Mouse (Mus musculus): ENCODE measurements at regions not wholly inside any gene's neighbourhood (a gene's known extent, or its start where the extent isn't known, plus 50 kb on each side); places are given as distances from the start of the nearest gene placed in this dataset.
A peak's percentile ranks its signal among the peaks of the same experiment; 100 is the strongest.

GRCm38 (mm10) chr7:34558615-34559343, 97.8 kb downstream of the Kctd15 start:
- 86% methylated on average over 8 of the region's 8 CpGs for WGBS
- Histone ChIP-seq H3K9me3 (replicated peaks; ENCODE audit: control insufficient read depth, low read length, poor library complexity, severe bottlenecking) (no peaks in the 10 kb centered on the region), H3K27ac (ENCODE audit: low read length) (no peak overlapping the region), H3K4me2 (ENCODE audit: low read length) (no peak overlapping the region), H3K27me3 (ENCODE audit: control insufficient read depth, insufficient read depth, low read depth, low read length) (no peaks in the 10 kb centered on the region), H3K4me3 (ENCODE audit: low read depth, low read length) (no peak overlapping the region), H3K4me1 (ENCODE audit: control insufficient read depth, insufficient read depth, low read length) (no peaks in the 10 kb centered on the region), H3K9ac (ENCODE audit: low read depth, low read length) (no peak overlapping the region), H3K36me3 (ENCODE audit: control insufficient read depth, insufficient read depth, low read length) (no peaks in the 10 kb centered on the region)
- no peak for ATAC-seq

- no peaks in the 10 kb centered on the region for H3K9me3 ChIP-seq (replicated peaks; ENCODE audit: control insufficient read depth, low read length, poor library complexity, severe bottlenecking)
- 74% methylated on average over 6 of the region's 6 CpGs for whole genome bisulfite sequencing
- H3K9ac ChIP-seq (ENCODE audit: low read depth, low read length) = no peak overlapping the region
- H3K36me3 ChIP-seq (ENCODE audit: control insufficient read depth, insufficient read depth, low read length) = no peaks in the 10 kb centered on the region
- no peak overlapping the region for H3K4me2 ChIP-seq (ENCODE audit: low read length)
- no peaks in the 10 kb centered on the region for H3K4me1 ChIP-seq (ENCODE audit: control insufficient read depth, insufficient read depth, low read length)
- no peak overlapping the region for H3K27ac ChIP-seq (ENCODE audit: low read length)
- ATAC-seq = no peak
- H3K27me3 ChIP-seq (ENCODE audit: control insufficient read depth, insufficient read depth, low read depth, low read length) = no peaks in the 10 kb centered on the region
- no peak overlapping the region for H3K4me3 ChIP-seq (ENCODE audit: low read depth, low read length)
Observed at GRCm38 (mm10) chr7:34555196-34555595, 101.3 kb downstream of the Kctd15 start.

- Histone ChIP-seq H3K27ac (ENCODE audit: low read length) (no peak overlapping the region), H3K4me1 (ENCODE audit: control insufficient read depth, insufficient read depth, low read length) (no peaks in the 10 kb centered on the region), H3K27me3 (ENCODE audit: control insufficient read depth, insufficient read depth, low read depth, low read length) (no peaks in the 10 kb centered on the region), H3K4me2 (ENCODE audit: low read length) (no peak overlapping the region), H3K9me3 (replicated peaks; ENCODE audit: control insufficient read depth, low read length, poor library complexity, severe bottlenecking) (no peaks in the 10 kb centered on the region), H3K9ac (ENCODE audit: low read depth, low read length) (no peak overlapping the region), H3K36me3 (ENCODE audit: control insufficient read depth, insufficient read depth, low read length) (no peaks in the 10 kb centered on the region), H3K4me3 (ENCODE audit: low read depth, low read length) (no peak overlapping the region)
- no peak for ATAC-seq
- 89% methylated on average over 19 of the region's 19 CpGs for WGBS
Observed at GRCm38 (mm10) chr7:34546609-34547316, 109.8 kb downstream of the Kctd15 start.

GRCm38 (mm10) chr7:34545906-34546305, 110.6 kb downstream of the Kctd15 start:
- no peaks in the 10 kb centered on the region for H3K27me3 ChIP-seq (ENCODE audit: control insufficient read depth, insufficient read depth, low read depth, low read length)
- no peaks in the 10 kb centered on the region for H3K36me3 ChIP-seq (ENCODE audit: control insufficient read depth, insufficient read depth, low read length)
- H3K4me2 ChIP-seq (ENCODE audit: low read length) = no peak overlapping the region
- no peak for ATAC-seq
- WGBS = 85% methylated on average over 11 of the region's 11 CpGs
- no peak overlapping the region for H3K4me3 ChIP-seq (ENCODE audit: low read depth, low read length)
- no peak overlapping the region for H3K27ac ChIP-seq (ENCODE audit: low read length)
- H3K4me1 ChIP-seq (ENCODE audit: control insufficient read depth, insufficient read depth, low read length) = no peaks in the 10 kb centered on the region
- H3K9ac ChIP-seq (ENCODE audit: low read depth, low read length) = no peak overlapping the region
- no peaks in the 10 kb centered on the region for H3K9me3 ChIP-seq (replicated peaks; ENCODE audit: control insufficient read depth, low read length, poor library complexity, severe bottlenecking)

- no peak overlapping the region for H3K9ac ChIP-seq (ENCODE audit: low read depth, low read length)
- H3K36me3 ChIP-seq (ENCODE audit: control insufficient read depth, insufficient read depth, low read length) = no peaks in the 10 kb centered on the region
- H3K4me1 ChIP-seq (ENCODE audit: control insufficient read depth, insufficient read depth, low read length) = no peaks in the 10 kb centered on the region
- no peaks in the 10 kb centered on the region for H3K27me3 ChIP-seq (ENCODE audit: control insufficient read depth, insufficient read depth, low read depth, low read length)
- H3K9me3 ChIP-seq (replicated peaks; ENCODE audit: control insufficient read depth, low read length, poor library complexity, severe bottlenecking) = no peaks in the 10 kb centered on the region
- 81% methylated on average over 4 of the region's 4 CpGs for WGBS
- H3K4me3 ChIP-seq (ENCODE audit: low read depth, low read length) = no peak overlapping the region
- ATAC-seq = no peak
- H3K27ac ChIP-seq (ENCODE audit: low read length) = no peak overlapping the region
- no peak overlapping the region for H3K4me2 ChIP-seq (ENCODE audit: low read length)
Observed at GRCm38 (mm10) chr7:34541906-34542305, 114.6 kb downstream of the Kctd15 start.

GRCm38 (mm10) chr7:34541000-34541399, 115.5 kb downstream of the Kctd15 start:
- WGBS = 82% methylated on average over 4 of the region's 4 CpGs
- no peaks in the 10 kb centered on the region for H3K9me3 ChIP-seq (replicated peaks; ENCODE audit: control insufficient read depth, low read length, poor library complexity, severe bottlenecking)
- no peak overlapping the region for H3K27ac ChIP-seq (ENCODE audit: low read length)
- H3K27me3 ChIP-seq (ENCODE audit: control insufficient read depth, insufficient read depth, low read depth, low read length) = no peaks in the 10 kb centered on the region
- no peak overlapping the region for H3K4me3 ChIP-seq (ENCODE audit: low read depth, low read length)
- no peak overlapping the region for H3K9ac ChIP-seq (ENCODE audit: low read depth, low read length)
- no peaks in the 10 kb centered on the region for H3K36me3 ChIP-seq (ENCODE audit: control insufficient read depth, insufficient read depth, low read length)
- no peak for ATAC-seq
- H3K4me2 ChIP-seq (ENCODE audit: low read length) = no peak overlapping the region
- no peaks in the 10 kb centered on the region for H3K4me1 ChIP-seq (ENCODE audit: control insufficient read depth, insufficient read depth, low read length)

- Histone ChIP-seq H3K9ac (ENCODE audit: low read depth, low read length) (no peak overlapping the region), H3K4me1 (ENCODE audit: control insufficient read depth, insufficient read depth, low read length) (no peaks in the 10 kb centered on the region; the same call in 1 of the 2 replicates), H3K27me3 (ENCODE audit: control insufficient read depth, insufficient read depth, low read depth, low read length) (no peaks in the 10 kb centered on the region), H3K36me3 (ENCODE audit: control insufficient read depth, insufficient read depth, low read length) (no peaks in the 10 kb centered on the region), H3K27ac (ENCODE audit: low read length) (no peak overlapping the region), H3K9me3 (replicated peaks; ENCODE audit: control insufficient read depth, low read length, poor library complexity, severe bottlenecking) (no peaks in the 10 kb centered on the region), H3K4me3 (ENCODE audit: low read depth, low read length) (no peak overlapping the region), H3K4me2 (ENCODE audit: low read length) (no peak overlapping the region)
- no peak for ATAC-seq
- 98% methylated on average over 2 of the region's 2 CpGs for WGBS
Observed at GRCm38 (mm10) chr7:34539856-34540255, 116.7 kb downstream of the Kctd15 start.

GRCm38 (mm10) chr7:34538310-34539055, 118.0 kb downstream of the Kctd15 start:
- H3K9me3 ChIP-seq (replicated peaks; ENCODE audit: control insufficient read depth, low read length, poor library complexity, severe bottlenecking) = no peaks in the 10 kb centered on the region
- no peak overlapping the region for H3K4me2 ChIP-seq (ENCODE audit: low read length)
- H3K27me3 ChIP-seq (ENCODE audit: control insufficient read depth, insufficient read depth, low read depth, low read length) = no peaks in the 10 kb centered on the region
- H3K36me3 ChIP-seq (ENCODE audit: control insufficient read depth, insufficient read depth, low read length) = no peaks in the 10 kb centered on the region
- H3K4me3 ChIP-seq (ENCODE audit: low read depth, low read length) = no peak overlapping the region
- H3K27ac ChIP-seq (ENCODE audit: low read length) = peak overlapping the region; percentile 36; the same call in 1 of the 2 replicates
- WGBS = 68% methylated on average over 20 of the region's 20 CpGs
- H3K4me1 ChIP-seq (ENCODE audit: control insufficient read depth, insufficient read depth, low read length) = no peaks in the 10 kb centered on the region; the same call in 1 of the 2 replicates
- ATAC-seq = peak; percentile 68; the same call in 1 of the 2 replicates
- H3K9ac ChIP-seq (ENCODE audit: low read depth, low read length) = no peak overlapping the region

GRCm38 (mm10) chr7:34537122-34537521, 119.4 kb downstream of the Kctd15 start:
- H3K4me1 ChIP-seq (ENCODE audit: control insufficient read depth, insufficient read depth, low read length) = no peaks in the 10 kb centered on the region; the same call in 1 of the 2 replicates
- no peak overlapping the region for H3K4me2 ChIP-seq (ENCODE audit: low read length)
- no peaks in the 10 kb centered on the region for H3K9me3 ChIP-seq (replicated peaks; ENCODE audit: control insufficient read depth, low read length, poor library complexity, severe bottlenecking)
- H3K9ac ChIP-seq (ENCODE audit: low read depth, low read length) = no peak overlapping the region
- no peak overlapping the region for H3K4me3 ChIP-seq (ENCODE audit: low read depth, low read length)
- no peak for ATAC-seq
- no peaks in the 10 kb centered on the region for H3K36me3 ChIP-seq (ENCODE audit: control insufficient read depth, insufficient read depth, low read length)
- 86% methylated on average over 9 of the region's 9 CpGs for WGBS
- H3K27me3 ChIP-seq (ENCODE audit: control insufficient read depth, insufficient read depth, low read depth, low read length) = no peaks in the 10 kb centered on the region
- no peak overlapping the region for H3K27ac ChIP-seq (ENCODE audit: low read length)

All from midbrain, embryonic 16.5 days (tissue).